Mouse (Mus musculus) stomach, postnatal 0 days (tissue): ENCODE data around the gene Acp1.

Source experiments
- CTCF ChIP-seq: IDR thresholded peaks from 2 replicates; pipeline ENCODE4 v1.5.1; 2016; ENCODE audit warnings: antibody characterized with exemption, low read depth, mild to moderate bottlenecking, moderate library complexity
- EP300 ChIP-seq: optimal IDR thresholded peaks from 2 replicates; pipeline ENCODE3; 2016; ENCODE audit warnings: antibody characterized with exemption

GRCm38 (mm10) chr12:30855442-30856159, 55.8 kb downstream of the Acp1 start:
- TF ChIP-seq CTCF (no peak), EP300 (no peak)
